Mouse (Mus musculus) inflammation-experienced regulatory T-cells, adult 6 months (primary cell): ENCODE results near the gene Osbpl3. TPM values are rescaled to one million over a fixed set of nuclear protein-coding genes. Genes with fewer than 3 reads are reported as not detected.
A peak's percentile ranks its signal among the peaks of the same experiment; 100 is the strongest.

ENCODE experiments used
- ATAC-seq: one replicate; pipeline ENCODE4 v1.8.0; 2017
- polyA plus RNA-seq, 3 experiments: library from polyadenylated mRNA; unstranded; fragments of 100-300 nt; shearing (Covaris generic); gene quantifications; one replicate each; pipeline ENCODE4 v1.2.1; 2017

Gene Osbpl3
- polyA plus RNA-seq, 3 experiments from 2014 or later: 29.3 to 61.8 (median 33.5) TPM

GRCm38 (mm10) chr6:50328901-50329300 lies 127.1 kb downstream of the Osbpl3 start:
- ATAC-seq: no peak

GRCm38 (mm10) chr6:50326192-50326591 lies 129.8 kb downstream of the Osbpl3 start:
- ATAC-seq: peak; percentile 27

- no peak for ATAC-seq
Measured at GRCm38 (mm10) chr6:50325485-50325884, 130.5 kb downstream of the Osbpl3 start.

GRCm38 (mm10) chr6:50322631-50323030 lies 133.4 kb downstream of the Osbpl3 start:
- no peak for ATAC-seq

DNA sequence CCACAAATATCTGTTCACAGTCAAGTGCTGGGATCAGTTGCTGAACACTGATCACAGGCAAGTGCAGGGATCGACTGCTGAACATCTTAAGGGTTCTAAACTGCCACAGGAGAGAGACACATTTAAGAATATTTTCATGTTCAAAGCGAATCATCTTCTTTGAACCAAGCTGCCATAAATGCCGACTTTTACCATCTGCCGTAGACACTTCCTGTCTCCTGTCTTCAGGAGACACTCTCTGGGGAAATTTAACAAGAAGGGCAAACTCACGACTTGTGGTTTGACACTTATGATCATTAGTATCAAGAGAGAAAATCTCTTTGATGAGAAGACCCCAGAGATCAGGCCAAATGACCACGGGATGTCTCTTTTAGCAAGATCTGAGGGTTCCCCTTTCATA lies 134.3 kb downstream of the Osbpl3 start:
- ATAC-seq: peak; percentile 57

- no peak for ATAC-seq
Measured at GRCm38 (mm10) chr6:50318590-50319172, 137.3 kb downstream of the Osbpl3 start.

DNA sequence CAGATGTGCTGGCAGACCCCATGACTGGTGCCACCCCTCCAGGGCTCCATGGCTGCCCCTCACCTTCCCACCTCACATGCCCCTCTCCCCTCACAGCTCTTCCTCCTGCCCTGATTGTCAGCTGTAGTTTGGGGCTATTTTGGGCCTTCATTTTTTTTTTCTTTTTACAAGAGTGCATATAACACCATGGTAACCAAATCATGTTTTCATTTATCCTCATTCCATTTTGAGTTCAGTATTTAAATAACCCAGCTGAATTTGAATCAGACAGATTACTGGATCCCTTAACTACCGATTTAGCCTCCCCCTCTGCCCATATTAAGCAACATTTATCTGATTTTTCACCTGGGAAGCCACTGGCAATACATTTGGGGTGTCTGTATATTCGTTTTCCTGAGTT lies 137.9 kb downstream of the Osbpl3 start:
- ATAC-seq: no peak

DNA sequence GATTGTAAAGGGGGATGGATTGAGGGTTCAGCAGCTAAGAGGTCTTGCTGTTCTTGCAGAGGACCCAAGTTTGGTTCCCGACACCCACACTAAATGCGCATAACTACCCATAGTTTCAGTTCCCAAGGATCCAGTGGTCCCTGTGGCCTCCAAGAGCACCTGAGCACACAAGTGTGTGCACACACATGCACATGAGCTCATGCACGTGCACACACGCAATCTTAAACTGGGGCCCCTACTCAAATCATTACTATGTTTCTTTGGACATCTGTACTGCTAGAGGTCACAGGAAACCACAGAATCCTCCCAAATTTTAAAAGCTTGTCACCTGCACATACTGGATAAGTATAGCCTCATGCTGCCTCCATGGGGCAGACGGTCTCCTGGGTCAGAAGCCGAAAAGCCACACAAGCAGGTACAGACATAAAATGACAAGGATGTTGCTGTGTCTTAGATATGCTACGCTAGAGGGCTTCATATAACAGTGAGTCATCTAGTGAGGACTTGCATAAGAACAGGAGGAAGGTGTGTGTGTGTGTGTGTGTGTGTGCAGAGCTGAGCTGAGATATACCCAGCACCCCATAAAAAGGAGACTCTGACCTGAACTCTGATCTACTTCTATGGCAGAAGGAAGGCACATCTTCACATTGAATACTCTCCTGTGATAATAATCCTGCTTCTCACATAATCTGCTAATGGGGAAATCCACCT lies 139.1 kb downstream of the Osbpl3 start:
- ATAC-seq: no peak

GRCm38 (mm10) chr6:50314406-50315071 lies 141.5 kb downstream of the Osbpl3 start:
- no peak for ATAC-seq

GRCm38 (mm10) chr6:50312647-50313046 lies 143.4 kb downstream of the Osbpl3 start:
- ATAC-seq: peak; percentile 94

GRCm38 (mm10) chr6:50309019-50309418 lies 147.0 kb downstream of the Osbpl3 start:
- no peak for ATAC-seq

GRCm38 (mm10) chr6:50306625-50307024 lies 149.4 kb downstream of the Osbpl3 start:
- no peak for ATAC-seq

- peak; percentile 54 for ATAC-seq
Measured at GRCm38 (mm10) chr6:50304949-50305491, 151.0 kb downstream of the Osbpl3 start.

DNA sequence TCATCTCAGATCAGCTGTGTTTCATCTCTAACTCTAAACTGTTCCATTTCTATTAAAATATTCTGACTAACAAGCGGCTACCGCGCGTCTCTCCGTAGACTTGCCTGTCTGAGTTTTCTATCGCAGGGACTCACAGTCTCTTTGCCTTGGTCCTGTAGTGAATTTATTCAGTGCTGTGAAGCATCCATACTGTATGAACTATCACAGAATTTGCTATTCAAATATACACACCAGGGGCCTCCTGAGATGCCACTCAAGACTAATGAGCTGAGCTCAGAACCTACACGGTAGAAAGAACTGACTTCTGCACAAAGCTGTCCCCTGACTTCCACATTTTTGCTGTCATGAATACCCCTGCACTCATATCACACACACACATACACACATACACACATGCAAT lies 154.9 kb downstream of the Osbpl3 start:
- no peak for ATAC-seq

DNA sequence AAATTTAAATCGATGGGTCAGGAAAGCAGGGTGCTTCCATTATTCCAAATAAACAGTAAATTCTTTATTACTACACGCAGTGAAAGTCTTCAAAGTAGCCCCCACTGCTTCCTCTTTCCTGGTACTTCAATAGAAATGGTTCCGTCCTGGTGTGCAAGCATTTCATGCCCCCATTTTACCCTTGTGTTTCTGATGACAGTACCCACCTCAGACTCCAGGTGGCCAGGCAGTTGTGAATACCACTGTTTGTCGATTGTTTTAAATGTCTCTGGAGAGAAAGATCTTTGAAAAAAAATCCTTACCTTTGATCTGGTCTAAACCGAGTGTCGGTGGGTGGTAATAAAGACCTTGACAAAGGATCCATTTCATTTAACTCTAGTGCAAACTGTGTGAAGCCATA lies 155.4 kb downstream of the Osbpl3 start:
- no peak for ATAC-seq

DNA sequence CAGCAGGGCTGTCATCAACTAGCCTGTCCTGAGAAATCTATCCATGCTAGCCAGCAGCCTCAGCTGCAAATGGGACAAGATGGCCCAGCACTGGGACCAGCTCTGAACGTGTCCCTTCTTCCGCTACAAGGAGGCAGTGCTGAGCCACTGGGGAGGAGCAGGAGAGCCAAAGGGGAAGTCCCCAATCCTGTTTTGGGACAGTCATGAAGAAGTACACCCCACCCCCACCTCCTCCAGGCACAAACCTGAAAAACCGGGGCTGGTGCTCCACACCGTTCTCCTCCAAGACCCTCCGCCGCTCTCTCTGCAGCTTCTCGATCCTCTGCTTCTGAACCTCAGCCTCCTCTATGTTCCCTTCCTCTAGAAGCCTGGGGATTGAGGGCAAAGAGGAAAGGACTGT lies 156.9 kb downstream of the Osbpl3 start:
- ATAC-seq: no peak

GRCm38 (mm10) chr6:50297671-50298070 lies 158.3 kb downstream of the Osbpl3 start:
- no peak for ATAC-seq

- no peak for ATAC-seq
Measured at GRCm38 (mm10) chr6:50295136-50295535, 160.9 kb downstream of the Osbpl3 start.

- peak; percentile 95 for ATAC-seq
Measured at GRCm38 (mm10) chr6:50294128-50294527, 161.9 kb downstream of the Osbpl3 start.

- ATAC-seq: no peak
Measured at GRCm38 (mm10) chr6:50291650-50292049, 164.4 kb downstream of the Osbpl3 start.

DNA sequence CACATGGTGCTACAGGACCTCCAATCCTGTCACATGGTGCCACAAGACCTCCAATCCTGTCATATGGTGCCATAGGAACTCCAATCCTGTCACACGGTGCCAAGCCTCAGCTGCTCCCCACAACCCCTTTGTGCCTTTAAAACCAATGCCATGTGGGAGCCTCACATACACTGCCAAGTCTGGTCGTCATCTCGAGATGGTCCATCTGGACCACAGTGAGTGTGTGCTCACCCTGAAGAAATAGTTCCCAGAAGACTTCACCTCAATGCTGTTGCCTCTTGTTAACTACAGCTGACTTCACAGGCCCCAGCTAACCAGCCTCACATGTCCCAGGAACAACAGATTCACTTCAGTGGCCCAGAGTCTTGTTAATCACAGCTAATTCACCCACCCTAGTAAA lies 169.1 kb downstream of the Osbpl3 start:
- ATAC-seq: no peak

DNA sequence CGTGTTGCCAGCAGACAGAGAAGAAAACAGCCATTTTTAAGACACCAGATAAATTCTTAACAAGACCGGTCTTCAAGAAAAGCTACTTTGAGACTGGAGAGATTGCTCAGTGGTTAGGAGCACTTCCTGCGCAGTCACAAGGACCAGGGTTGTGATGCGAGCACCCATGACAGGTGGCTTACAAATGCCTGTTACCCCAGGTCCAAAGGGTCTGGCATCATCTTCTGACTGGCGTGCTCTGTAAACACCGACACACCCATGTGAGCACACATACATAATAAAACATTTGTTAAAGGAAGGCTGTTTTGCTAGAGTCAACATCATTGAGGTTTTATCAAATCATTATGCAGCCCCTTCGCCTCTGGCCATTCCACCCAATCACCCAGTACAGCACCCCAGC lies 176.4 kb downstream of the Osbpl3 start:
- ATAC-seq: no peak

DNA sequence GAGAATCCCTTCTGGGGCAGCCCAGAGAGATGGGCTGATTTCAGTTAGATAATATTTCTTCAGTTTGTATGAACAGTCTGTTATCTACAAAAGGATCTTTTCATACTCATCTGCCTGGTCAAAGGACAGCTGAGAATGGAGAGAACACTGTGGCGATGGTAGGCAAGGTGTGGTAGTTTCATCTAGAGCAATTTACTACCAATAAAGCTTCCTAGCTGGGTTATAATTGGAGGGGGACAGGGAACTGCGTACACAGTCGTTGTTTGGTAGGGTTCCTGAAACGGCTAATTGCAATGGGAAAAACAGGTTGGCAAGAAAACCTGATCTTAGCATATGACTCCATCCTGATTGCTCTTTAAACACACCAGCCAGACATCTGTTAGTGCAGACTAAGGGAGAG lies 182.1 kb downstream of the Osbpl3 start:
- no peak for ATAC-seq

GRCm38 (mm10) chr6:50273416-50273815 lies 182.6 kb downstream of the Osbpl3 start:
- ATAC-seq: no peak
